Mouse (Mus musculus): ENCODE data around the gene Mllt10.

The Mllt10 gene

DNA sequence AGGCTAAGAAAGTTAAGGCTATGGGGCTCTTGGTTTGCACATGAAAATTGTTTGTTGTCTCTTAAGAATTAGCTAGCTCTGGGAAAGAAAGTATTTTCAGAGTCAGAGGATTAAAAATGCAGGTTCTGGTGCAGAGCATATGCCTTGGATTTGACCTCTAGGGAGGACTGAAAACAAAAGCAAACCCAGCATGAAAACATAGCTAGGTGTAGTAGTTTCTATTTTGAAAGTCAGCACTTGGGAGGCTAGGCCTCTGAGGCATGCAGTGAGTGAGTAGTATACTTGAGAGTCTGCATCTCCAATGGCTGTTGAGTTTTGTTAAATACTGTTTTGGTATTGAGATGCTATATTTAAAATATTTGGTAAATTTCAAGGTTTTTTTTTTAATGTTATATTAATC lies 39.3 kb downstream of the Mllt10 start:
- POLR2A ChIA-PET, result interaction anchor here in 2 of 4 experiments (0.6 to 3.5 kb wide), 11 partner anchors 10 to 123 kb away, joined by 3 to 14 read pairs (median 3); no protein-coding TSS in a partner anchor
- CTCF ChIA-PET, result no interaction called here

DNA sequence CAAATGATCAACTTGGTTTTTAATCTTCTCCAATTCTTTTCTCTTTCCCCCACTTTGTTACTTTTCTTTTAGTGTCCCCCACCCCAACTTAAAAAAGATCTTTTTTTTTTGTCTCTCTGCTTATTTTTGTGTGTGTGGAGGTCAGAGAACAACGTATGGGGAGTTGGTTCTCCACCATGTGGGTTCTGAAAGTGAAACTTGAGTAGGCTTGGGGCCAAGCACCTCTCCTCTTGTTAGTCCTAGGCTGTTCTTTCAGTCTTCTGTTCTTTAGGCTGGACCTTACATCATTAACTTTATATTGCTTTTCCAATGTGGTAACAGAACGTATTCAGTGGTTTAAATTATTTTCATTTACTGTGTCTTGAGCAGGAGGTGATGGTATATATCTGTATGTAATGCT lies 40.8 kb downstream of the Mllt10 start:
- POLR2A ChIA-PET, result interaction anchor here in 2 of 4 experiments (0.6 to 3.5 kb wide), 6 partner anchors 10 to 156 kb away, joined by 3 to 14 read pairs (median 4); no protein-coding TSS in a partner anchor

DNA sequence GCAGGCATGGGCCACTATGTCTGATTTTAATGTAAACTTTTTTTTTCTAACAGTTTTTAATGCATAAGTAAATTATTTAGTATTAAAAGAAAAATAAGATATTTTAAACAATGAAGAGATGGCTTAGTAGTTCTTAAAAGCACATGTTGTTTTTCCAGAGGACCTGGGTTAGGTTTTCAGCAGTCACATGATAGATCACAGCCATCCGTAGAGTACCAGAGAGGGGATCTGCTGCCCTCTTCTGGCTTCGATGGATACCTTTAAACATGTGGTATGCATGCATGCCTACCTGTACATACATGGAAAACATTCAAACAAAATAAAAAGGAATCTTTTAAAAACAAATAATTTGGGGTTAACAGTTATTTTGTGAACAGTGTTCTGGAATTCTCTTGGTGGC lies 45.9 kb downstream of the Mllt10 start:
- POLR2A ChIA-PET, result interaction anchor here in 1 of 4 experiments (3.0 kb wide), 1 partner anchor 14 kb away, joined by 11 read pairs; no protein-coding TSS in a partner anchor
- CTCF ChIA-PET, result no interaction called here

More for the DNA sequence above, 40.8 kb downstream of the Mllt10 start:
- CTCF ChIA-PET, result no interaction called here

DNA sequence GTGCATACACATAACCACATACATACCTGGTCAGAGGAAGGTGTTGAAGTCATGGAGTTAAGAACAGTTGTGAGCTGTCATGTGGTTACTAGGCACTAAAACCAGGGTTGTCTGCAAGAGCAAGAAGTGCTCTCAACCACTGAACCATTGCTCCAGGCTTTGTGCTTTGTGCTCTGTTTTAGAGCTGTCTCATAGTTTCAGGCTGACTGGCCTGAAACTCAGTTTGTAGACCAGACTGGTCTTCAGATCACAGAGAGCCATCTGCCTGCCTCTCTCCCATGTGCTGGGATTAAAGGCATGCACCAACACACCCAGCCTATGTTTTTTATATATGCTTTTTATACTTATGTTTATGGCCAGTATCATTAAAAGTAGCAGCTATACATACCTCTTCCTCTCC lies 52.5 kb downstream of the Mllt10 start:
- POLR2A ChIA-PET, result interaction anchor here in 1 of 4 experiments (0.6 to 1.7 kb wide), 5 partner anchors 8 to 120 kb away, joined by 3 to 6 read pairs (median 4); no protein-coding TSS in a partner anchor
- CTCF ChIA-PET, result no interaction called here

DNA sequence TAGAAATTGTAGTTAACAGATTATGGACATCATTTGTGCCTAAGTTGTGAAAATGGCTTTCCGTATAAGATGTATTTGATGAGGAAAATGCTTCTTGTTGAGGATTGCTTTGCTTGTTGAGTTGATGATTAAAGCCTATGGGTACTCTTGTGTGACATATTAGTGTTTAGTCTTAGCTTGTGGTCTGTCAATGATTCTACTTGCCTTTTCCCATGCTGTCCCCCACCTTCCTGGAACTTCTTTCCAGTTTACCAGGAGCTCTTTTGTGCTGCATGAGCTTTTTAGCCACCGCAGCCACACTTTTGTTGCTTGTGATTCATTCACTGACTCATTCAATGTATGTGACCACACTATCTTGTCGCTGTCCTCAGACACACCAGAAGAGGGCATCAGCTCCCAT lies 53.2 kb downstream of the Mllt10 start:
- ChIA-PET POLR2A (interaction anchor here in 2 of 4 experiments (0.5 to 1.7 kb wide), 7 partner anchors 9 to 196 kb away, joined by 3 to 6 read pairs (median 3); no protein-coding TSS in a partner anchor), CTCF (interaction anchor here in 1 of 4 experiments (0.6 kb wide), 1 partner anchor 580 kb away, joined by 4 read pairs; no protein-coding TSS in a partner anchor)

DNA sequence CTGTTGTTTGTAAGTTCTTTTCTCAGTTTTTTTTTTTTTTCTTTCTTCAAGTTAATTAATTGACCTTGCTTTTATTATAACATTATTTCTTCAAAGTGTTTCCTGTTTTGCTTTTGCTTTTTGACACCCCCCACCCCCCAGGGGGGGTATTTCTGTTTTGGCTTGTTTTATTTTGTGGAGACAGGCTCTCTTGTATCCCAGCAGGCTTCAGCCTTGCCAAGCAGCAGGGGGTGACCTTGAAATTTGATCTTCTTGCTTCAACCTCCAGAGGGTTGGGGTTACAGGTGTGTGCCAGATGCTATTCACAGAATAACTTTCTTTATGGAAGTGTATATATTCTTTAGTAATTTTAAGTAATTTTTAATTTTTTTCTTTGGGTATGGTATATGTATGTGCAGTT lies 56.4 kb downstream of the Mllt10 start:
- ChIA-PET CTCF (no interaction called here), POLR2A (interaction anchor here in 1 of 4 experiments (0.9 to 1.4 kb wide), 2 partner anchors 24 to 45 kb away, joined by 3 read pairs; no protein-coding TSS in a partner anchor)

DNA sequence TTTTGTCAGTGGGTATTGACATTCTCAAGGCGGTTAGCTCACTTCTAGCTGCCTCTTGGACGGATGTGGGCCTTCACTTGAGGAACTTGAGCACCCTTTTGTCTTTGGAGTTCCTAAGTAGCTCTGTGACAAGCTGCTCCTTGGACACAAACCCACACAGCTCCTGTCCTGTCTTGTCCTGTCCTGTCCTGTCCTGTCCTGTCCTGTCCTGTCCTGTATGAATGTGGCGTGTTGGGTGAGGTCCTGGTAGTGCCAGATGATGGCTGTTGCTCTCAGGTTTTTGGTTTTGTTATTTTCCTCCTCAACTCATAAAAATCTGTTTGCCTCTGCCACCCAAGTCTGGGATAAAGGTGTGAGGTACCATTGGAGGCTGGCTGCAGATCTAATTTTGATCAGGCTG lies 61.4 kb downstream of the Mllt10 start:
- ChIA-PET POLR2A (interaction anchor here in 3 of 4 experiments (0.6 to 3.2 kb wide), 21 partner anchors 9 to 1082 kb away, joined by 3 to 14 read pairs (median 4); no protein-coding TSS in a partner anchor), CTCF (interaction anchor here in 1 of 4 experiments (0.5 to 0.6 kb wide), 2 partner anchors 77 to 89 kb away, joined by 3 to 9 read pairs; no protein-coding TSS in a partner anchor)

DNA sequence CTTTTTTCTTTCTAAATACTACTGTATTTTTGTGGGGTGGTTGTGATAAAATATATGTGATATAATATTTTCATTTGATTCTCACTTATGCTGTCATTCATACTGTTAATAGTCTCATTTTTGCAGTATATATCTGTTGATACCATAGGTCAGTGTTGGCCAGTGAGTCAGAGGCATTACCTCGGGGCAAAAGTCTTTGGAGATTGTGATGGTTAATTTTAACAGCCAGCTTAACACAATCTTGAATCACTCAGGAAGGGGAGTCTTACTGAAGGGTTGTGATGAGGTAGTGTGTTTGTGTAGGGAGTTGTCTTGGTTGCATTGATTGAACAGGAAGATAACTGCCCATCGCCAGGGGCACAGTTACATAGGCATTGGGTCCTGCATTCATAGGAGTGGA lies 83.1 kb downstream of the Mllt10 start:
- POLR2A ChIA-PET, result interaction anchor here in 2 of 4 experiments (0.5 to 2.1 kb wide), 4 partner anchors 8 to 1518 kb away, joined by 3 to 8 read pairs (median 4); no protein-coding TSS in a partner anchor
- CTCF ChIA-PET, result no interaction called here

DNA sequence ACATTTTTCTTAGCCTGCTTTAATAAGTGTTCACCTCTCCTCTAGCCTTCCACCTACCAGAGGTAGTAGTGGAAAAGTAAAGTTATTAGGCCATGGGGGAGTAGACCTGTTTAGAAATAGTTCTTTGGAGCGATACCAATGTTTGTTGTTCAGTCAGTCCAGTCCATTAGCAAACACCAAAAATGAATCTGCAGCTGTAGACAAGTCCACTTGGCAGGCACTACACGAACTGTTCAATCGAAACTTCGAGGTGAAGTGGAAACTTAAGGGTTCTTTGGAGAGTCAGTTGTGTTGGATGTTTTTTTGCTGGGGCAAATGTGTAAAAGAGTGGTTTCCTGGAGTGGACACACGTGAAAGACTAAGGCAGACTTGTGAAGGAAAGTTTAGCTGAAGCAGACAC lies 84.6 kb downstream of the Mllt10 start:
- ChIA-PET CTCF (interaction anchor here in 2 of 4 experiments (0.5 to 1.0 kb wide), 2 partner anchors 65 to 429 kb away, joined by 3 to 5 read pairs; no protein-coding TSS in a partner anchor), POLR2A (interaction anchor here in 2 of 4 experiments (1.0 to 2.1 kb wide), 8 partner anchors 9 to 36 kb away, joined by 3 to 6 read pairs (median 4); no protein-coding TSS in a partner anchor)

DNA sequence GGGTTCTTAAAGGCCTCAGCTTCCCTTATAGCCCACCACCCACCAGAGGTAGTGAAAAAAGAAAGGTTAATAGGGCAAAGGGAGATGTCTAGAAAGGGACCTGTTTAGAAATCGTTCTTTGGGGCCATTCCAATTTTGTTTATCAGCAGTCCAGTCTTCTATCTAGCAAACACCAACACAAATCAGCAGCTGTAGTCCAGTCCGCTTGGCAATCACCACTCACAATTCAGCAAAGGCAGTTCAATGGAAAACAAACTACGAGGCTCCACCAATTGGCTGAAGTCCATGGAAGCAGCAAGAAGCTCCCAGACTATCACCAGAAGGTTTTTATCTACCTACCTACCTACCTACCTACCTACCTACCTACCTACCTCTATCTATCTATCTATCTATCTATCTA lies 101.1 kb downstream of the Mllt10 start:
- ChIA-PET CTCF (interaction anchor here in 1 of 4 experiments (0.6 kb wide), 1 partner anchor 20 kb away, joined by 4 read pairs; no protein-coding TSS in a partner anchor), POLR2A (no interaction called here)

DNA sequence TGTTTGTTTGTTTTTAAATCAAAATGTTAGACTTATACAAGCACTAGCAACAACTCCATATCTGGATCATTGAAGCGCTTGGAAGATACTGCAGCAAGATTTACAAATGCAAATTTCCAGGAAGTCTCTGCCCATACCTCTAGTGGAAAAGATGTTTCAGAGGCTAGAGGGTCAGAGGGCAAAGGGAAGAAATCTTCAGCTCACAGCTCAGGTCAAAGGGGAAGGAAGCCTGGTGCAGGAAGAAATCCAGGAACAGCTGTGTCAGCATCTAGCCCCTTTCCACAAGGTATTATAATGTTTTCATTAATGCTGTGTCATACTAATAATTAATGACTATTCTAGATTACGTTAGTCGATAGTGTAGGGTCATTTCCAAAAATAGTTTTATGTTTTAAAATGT lies 104.4 kb downstream of the Mllt10 start:
- POLR2A ChIA-PET, result interaction anchor here in 2 of 4 experiments (0.6 to 1.2 kb wide), 3 partner anchors 18 to 172 kb away, joined by 3 to 4 read pairs (median 3); no protein-coding TSS in a partner anchor
- CTCF ChIA-PET, result no interaction called here

DNA sequence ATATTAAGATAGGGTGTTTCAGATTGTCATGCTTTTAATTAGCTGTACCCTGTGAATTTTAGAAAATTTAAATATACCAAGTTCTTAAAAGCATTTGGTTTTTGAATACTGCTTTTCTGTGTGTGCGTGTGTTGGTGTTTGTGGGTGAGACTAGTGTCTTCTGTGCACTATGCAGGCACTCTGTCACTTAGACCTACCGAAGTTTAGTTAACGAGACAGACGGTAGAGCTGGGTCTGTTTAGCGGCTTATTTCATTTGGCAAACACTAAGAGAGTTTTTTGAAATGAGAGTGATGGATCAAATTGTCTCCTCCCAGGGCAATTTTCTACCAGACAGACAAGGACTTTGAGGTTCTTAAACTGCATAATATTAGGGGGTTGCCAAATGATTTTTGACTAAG lies 106.0 kb downstream of the Mllt10 start:
- CTCF ChIA-PET, result no interaction called here
- POLR2A ChIA-PET, result interaction anchor here in 1 of 4 experiments (2.8 kb wide), 1 partner anchor 13 kb away, joined by 8 read pairs; no protein-coding TSS in a partner anchor

DNA sequence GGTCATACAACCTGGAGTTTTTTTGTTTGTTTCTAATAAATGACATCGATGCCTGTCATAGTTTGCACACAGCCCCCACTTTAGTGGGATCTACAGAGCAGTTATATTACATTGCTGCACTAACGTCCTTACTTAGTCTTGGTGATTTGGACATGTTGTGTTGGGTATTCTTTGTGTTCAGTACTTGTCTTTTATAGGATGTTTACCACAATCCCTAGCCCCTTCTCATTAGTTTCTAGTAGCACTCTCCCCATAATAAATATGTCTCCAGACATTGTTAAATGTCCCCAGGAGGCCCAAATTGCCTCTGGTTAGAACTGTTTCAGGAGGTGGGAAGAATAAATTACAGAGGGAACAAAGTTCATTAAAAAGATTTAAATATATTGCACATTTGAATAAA lies 110.5 kb downstream of the Mllt10 start:
- ChIA-PET CTCF (no interaction called here), POLR2A (interaction anchor here in 1 of 4 experiments (1.0 to 1.4 kb wide), 2 partner anchors 8 to 90 kb away, joined by 3 to 5 read pairs; no protein-coding TSS in a partner anchor)

DNA sequence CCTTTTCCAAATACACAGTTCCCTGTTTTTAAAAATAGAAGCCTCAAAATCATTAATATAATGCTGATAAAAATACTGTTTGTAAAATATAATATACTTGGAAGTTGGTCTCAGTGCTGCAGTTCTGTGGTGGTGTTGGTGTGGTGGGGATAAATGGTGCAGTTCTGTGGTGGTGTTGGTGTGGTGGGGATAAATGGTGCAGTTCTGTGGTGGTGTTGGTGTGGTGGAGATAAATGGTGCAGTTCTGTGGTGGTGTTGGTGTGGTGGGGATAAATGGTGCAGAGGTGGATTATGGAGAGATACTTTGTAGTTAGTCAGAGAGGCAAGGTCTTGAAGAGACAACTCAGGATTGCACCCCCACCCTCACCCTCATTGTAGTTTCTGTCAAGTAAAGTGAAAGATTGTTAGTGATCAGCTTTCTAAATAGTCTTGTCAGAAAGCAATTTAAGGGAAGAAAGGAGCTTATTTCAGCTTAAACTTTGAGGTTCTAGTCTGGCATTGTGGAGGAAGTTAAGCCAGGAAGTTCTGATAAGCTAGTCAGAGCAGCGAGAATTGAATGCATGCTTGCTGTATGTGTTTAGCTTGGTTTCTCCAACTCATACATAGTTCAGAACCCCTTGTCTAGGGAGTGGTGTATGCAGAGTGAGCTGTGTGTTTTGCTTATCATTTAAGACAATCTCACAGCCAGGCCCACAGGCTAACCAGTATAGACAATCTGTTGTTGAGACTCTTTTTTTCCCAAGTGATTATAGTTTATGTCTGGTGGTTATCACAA lies 114.3 kb downstream of the Mllt10 start:
- ChIA-PET CTCF (interaction anchor here in 1 of 4 experiments (1.3 kb wide), 1 partner anchor 36 kb away, joined by 3 read pairs; no protein-coding TSS in a partner anchor), POLR2A (interaction anchor here in 1 of 4 experiments (1.1 to 1.9 kb wide), 3 partner anchors 12 to 29 kb away, joined by 3 to 4 read pairs (median 3); no protein-coding TSS in a partner anchor)

DNA sequence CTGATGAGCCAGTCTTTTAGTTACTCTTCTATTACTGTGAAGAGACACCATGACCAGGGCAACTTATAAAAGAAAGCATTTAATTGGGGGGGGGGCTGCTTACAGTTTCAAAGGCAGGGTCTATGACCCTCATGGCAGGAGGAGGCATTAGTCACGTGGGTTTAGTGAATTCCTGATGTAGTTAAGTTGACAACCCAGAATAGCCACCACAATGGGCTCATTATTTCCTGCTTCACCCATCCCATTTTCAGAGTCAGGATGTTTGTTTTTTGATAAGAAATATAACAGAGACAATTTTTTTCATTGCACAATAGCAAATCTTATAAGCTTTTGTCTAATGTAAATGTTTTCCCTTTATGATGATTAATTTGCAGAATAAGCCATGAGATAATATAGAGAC lies 120.2 kb downstream of the Mllt10 start:
- ChIA-PET CTCF (no interaction called here), POLR2A (interaction anchor here in 2 of 4 experiments (0.6 to 2.2 kb wide), 8 partner anchors 10 to 293 kb away, joined by 3 to 11 read pairs (median 3); no protein-coding TSS in a partner anchor)

DNA sequence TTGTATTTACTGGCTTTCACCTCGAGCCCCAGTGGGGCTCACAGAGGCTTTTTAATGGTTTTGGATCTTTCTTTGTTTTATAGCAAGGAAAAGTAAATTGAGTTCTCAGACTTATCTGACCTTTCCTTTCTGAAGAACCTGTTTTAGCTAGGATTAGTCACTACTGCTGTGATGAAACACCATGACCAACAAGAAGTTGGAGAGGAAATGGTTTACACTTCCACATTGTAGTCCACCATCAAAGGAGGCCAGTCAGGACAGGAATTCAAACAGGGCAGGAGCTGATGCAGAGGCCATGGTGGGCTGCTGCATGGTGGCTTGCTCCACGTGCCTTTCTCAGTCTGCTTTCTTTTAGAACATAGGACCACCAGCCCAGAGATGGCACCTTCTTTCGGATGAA lies 121.2 kb downstream of the Mllt10 start:
- POLR2A ChIA-PET, result interaction anchor here in 2 of 4 experiments (0.5 to 2.2 kb wide), 2 partner anchors 8 to 9 kb away, joined by 4 to 11 read pairs; no protein-coding TSS in a partner anchor

DNA sequence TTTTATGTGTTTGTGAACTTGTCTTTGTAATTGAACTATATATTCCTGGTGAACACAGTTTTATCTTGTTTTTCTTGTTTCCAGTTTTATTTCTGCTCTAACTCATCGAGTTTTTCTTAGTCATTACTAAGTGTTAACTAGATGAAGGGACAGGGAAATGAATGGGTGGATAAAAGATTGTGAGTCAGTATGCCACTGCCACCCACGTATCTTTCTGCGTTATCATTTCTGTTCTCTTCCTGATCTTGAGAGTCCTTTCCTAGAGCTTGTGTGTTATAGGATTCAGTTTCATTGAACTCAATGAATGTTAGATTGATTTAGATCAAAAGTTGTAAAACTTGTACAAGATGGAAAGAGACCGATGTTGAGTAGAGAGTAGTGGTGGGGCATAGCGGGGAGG lies 125.3 kb downstream of the Mllt10 start:
- CTCF ChIA-PET, result no interaction called here
- POLR2A ChIA-PET, result interaction anchor here in 1 of 4 experiments (0.6 to 1.4 kb wide), 2 partner anchors 13 to 468 kb away, joined by 3 to 5 read pairs; no protein-coding TSS in a partner anchor

More for the DNA sequence above, 121.2 kb downstream of the Mllt10 start:
- CTCF ChIA-PET, result interaction anchor here in 1 of 4 experiments (0.6 kb wide), 1 partner anchor 20 kb away, joined by 4 read pairs; no protein-coding TSS in a partner anchor

DNA sequence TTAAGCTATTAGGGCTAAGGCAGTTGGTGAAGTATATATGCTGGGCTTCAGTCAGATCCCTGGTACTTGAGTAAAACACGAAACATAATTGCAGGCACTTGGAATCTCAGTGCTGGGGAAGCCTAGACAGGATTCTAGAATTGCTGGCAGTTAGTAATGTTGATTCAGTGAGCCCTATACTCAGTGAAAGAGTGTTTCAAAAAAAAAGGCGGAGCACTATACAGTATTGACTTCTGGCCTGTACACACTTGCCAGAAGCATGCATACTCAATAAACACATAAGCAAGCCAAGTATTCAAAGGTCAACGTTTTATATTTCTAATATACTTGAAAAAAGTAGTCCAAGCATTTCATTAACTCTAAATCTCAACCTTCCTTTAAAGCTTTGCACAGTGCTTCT lies 126.6 kb downstream of the Mllt10 start:
- CTCF ChIA-PET, result interaction anchor here in 1 of 4 experiments (0.7 kb wide), 1 partner anchor 142 kb away, joined by 5 read pairs; no protein-coding TSS in a partner anchor
- POLR2A ChIA-PET, result interaction anchor here in 3 of 4 experiments (0.7 to 1.4 kb wide), 5 partner anchors 12 to 24 kb away, joined by 3 to 6 read pairs (median 3); no protein-coding TSS in a partner anchor

DNA sequence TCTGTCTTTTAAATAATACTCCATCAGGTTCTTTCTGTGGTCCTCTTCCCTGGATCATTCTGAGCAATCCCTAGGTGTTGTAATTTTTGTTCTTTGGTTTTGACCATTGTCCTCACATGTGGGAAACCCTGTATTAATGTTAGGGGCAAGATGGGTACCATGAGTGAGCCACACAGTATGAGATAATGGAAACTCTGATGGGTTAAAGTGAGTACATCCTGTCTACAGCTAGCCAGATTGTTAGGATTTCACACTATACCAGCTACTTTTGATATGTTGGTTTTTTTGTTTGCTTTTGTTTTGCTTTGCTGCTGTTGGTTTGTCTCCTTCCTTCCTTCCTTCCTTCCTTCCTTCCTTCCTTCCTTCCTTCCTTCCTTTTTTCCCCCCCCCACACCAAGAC lies 128.0 kb downstream of the Mllt10 start:
- ChIA-PET CTCF (interaction anchor here in 1 of 4 experiments (0.7 kb wide), 1 partner anchor 848 kb away, joined by 11 read pairs; no protein-coding TSS in a partner anchor), POLR2A (interaction anchor here in 2 of 4 experiments (0.5 to 4.3 kb wide), 2 partner anchors 11 to 15 kb away, joined by 8 to 28 read pairs; no protein-coding TSS in a partner anchor)

Measured in embryonic stem cell, embryonic (primary cell).